Mouse (Mus musculus): Measurements from ENCODE around the gene Rnaseh2c.

GRCm38 (mm10) chr19:5599224-5599623 lies 2.4 kb upstream of the Rnaseh2c start:
- no peak for TF ChIP-seq CTCF (IDR thresholded peaks at IDR 0.05; ENCODE audit: extremely low read depth, insufficient read length, insufficient replicate concordance, low read depth, low read length)
- TF ChIP-seq POLR2A (IDR thresholded peaks at IDR 0.05; ENCODE audit: low read depth, low read length), result no peak
